Mouse (Mus musculus) heart, adult 2 months (tissue): ENCODE results near the gene Gm10134. TPM values are rescaled to one million over a fixed set of nuclear protein-coding genes. Genes with fewer than 3 reads are reported as not detected.

Experiments
- DNase-seq, 2 experiments: peaks; one replicate each; pipeline ENCODE4 v3.0.0; 2021
- H3K27ac ChIP-seq: fragments of 200-600 bp; 2 replicates; pipeline ENCODE4 v1.8.1; 2022
- H3K27me3 ChIP-seq: fragments of 200-500 bp; 2 replicates; pipeline ENCODE4 v1.6.1; 2012; ENCODE audit warnings: mild to moderate bottlenecking, low read length, inconsistent platforms, mixed read lengths; ENCODE audit not compliant: control insufficient read depth, insufficient read depth
- H3K36me3 ChIP-seq: fragments of 200-500 bp; 2 replicates; pipeline ENCODE4 v1.6.1; 2012; ENCODE audit warnings: low read length, inconsistent platforms; ENCODE audit not compliant: control insufficient read depth, insufficient read depth
- H3K4me1 ChIP-seq: fragments of 200-500 bp; 2 replicates; pipeline ENCODE4 v1.6.1; 2011; ENCODE audit warnings: low read length; ENCODE audit not compliant: control insufficient read depth, insufficient read depth
- H3K4me3 ChIP-seq: fragments of 200-600 bp; 2 replicates; pipeline ENCODE4 v1.8.1; 2022
- H3K79me2 ChIP-seq: fragments of 200-500 bp; replicated peaks from 2 replicates; pipeline ENCODE4 v1.6.1; 2012; ENCODE audit warnings: mild to moderate bottlenecking, inconsistent platforms, low read length, moderate library complexity, mixed read lengths; ENCODE audit not compliant: control insufficient read depth, insufficient read depth
- H3K9ac ChIP-seq: fragments of 200-500 bp; 2 replicates; pipeline ENCODE4 v1.6.1; 2012; ENCODE audit warnings: low read depth, mild to moderate bottlenecking, control low read depth, inconsistent platforms, low read length, mixed read lengths
- CTCF ChIP-seq: fragments of 200-600 bp; IDR thresholded peaks from 2 replicates; pipeline ENCODE4 v1.8.1; 2022; ENCODE audit warnings: antibody characterized with exemption, mild to moderate bottlenecking, moderate library complexity
- EP300 ChIP-seq: fragments of 200-500 bp; IDR thresholded peaks from 2 replicates; pipeline ENCODE4 v1.6.1; 2011; ENCODE audit warnings: low read depth, low read length, control low read depth; ENCODE audit not compliant: insufficient read depth
- POLR2A ChIP-seq: fragments of 200-500 bp; IDR thresholded peaks from 2 replicates; pipeline ENCODE4 v1.6.1; 2011; ENCODE audit warnings: mild to moderate bottlenecking, low read depth, low read length, control low read depth; ENCODE audit not compliant: insufficient read depth
- WGBS: fragments of 180-500 bp; shearing (Covaris S2); methylation state at CpG from one replicate; pipeline ENCODE4 v1.1.7; 2018; 5-methylcytosine and 5-hydroxymethylcytosine counted together
- intact Hi-C: fragments of 180-260 bp; cut with DNase I; formaldehyde crosslinking; loops from one replicate; pipeline ENCODE4 v1.15.1; 2025
- polyA plus RNA-seq: library from polyadenylated mRNA; depleted of rRNA; stranded (reverse); fragments of >200 nt; gene quantifications from 2 replicates; pipeline ENCODE4 v1.2.3, GENCODE M21; 2012; rRNA removed
- total RNA-seq, 2 experiments: library from RNA; stranded (reverse); gene quantifications; 2 replicates each; pipeline ENCODE4 v1.2.3; 2021

Gene Gm10134
- total and polyA plus RNA-seq, 3 experiments, result 0.47 to 1.7 (median 1.0) TPM

- H3K36me3 ChIP-seq, result no peaks in the 10 kb centered on the region
- intact Hi-C loops, result no loop called here
Observed at GRCm38 (mm10) chr2:28549157-28549556, 43.3 kb downstream of the Gm10134 start.

DNA sequence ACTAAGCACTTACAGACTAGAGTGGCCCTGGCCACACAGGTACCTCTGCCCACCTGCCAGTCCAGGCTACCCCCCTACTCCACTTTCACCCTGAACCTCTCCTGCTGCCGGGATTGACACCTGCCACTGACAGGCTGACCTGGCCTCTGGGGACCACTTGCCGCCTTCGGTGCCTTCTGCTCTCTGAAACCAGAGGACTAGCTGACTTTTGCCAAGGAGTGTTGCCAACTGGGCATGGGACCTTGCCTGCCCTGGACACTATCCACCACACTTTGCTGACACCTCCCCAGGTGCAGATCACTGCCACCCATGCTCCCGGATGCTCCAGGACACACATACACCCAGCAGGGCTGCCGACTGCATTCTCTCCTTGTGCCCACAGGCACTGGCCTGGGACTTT, 46.4 kb downstream of the Gm10134 start:
- no peaks in the 10 kb centered on the region for H3K79me2 ChIP-seq
- WGBS, result 84% methylated on average over 5 of the region's 5 CpGs

More at GRCm38 (mm10) chr2:28549157-28549556, 43.3 kb downstream of the Gm10134 start:
- Histone ChIP-seq H3K4me3 (no peak overlapping the region), H3K79me2 (no peaks in the 10 kb centered on the region), H3K9ac (no peak overlapping the region), H3K4me1 (peaks cover 1% of the 10 kb centered on the region; the same call in 1 of the 2 replicates), H3K27ac (no peak overlapping the region), H3K27me3 (no peaks in the 10 kb centered on the region)
- 92% methylated on average over 13 of the region's 13 CpGs for WGBS
- TF ChIP-seq POLR2A, result no peak
- no peak for TF ChIP-seq CTCF
- no peak for TF ChIP-seq EP300
- DNase-seq, result no peak

More for the DNA sequence above, 46.4 kb downstream of the Gm10134 start:
- H3K27me3 ChIP-seq, result no peaks in the 10 kb centered on the region
- TF ChIP-seq EP300 (no peak), CTCF (no peak), POLR2A (no peak)
- no peak overlapping the region for H3K4me3 ChIP-seq
- peaks cover 1% of the 10 kb centered on the region; the same call in 1 of the 2 replicates for H3K4me1 ChIP-seq
- no peaks in the 10 kb centered on the region for H3K36me3 ChIP-seq
- intact Hi-C loops, result no loop called here
- no peak overlapping the region for H3K9ac ChIP-seq
- H3K27ac ChIP-seq, result no peak overlapping the region
- DNase-seq, result no peak

Other genes with a start within 250 kb of the Gm10134 start
- 1 to 10 TPM; 3.4 to 5.0 TPM for gene Ppp1r26, start 59.3 kb upstream of the Gm10134 start, total RNA-seq
- 3.1 and 3.5 TPM in 2 replicates for gene Ppp1r26, start 59.3 kb upstream of the Gm10134 start, polyA plus RNA-seq
- gene 1700007K13Rik, start 39.8 kb upstream of the Gm10134 start, total RNA-seq, result not detected
- 0.94 TPM in 1 of 2 replicates, not detected in the other for gene 1700007K13Rik, start 39.8 kb upstream of the Gm10134 start, polyA plus RNA-seq
- gene Mrps2, start 38.0 kb upstream of the Gm10134 start, total RNA-seq, result 10 to 100 TPM; 42.1 to 43.0 TPM
- gene Mrps2, start 38.0 kb upstream of the Gm10134 start, polyA plus RNA-seq, result 47.8 and 68.2 TPM in 2 replicates
- gene Gbgt1, start 9.2 kb upstream of the Gm10134 start, total RNA-seq, result 1 to 10 TPM; 1.8 to 2.1 TPM
- 1.3 and 2.2 TPM in 2 replicates for gene Gbgt1, start 9.2 kb upstream of the Gm10134 start, polyA plus RNA-seq
- gene Ralgds, start 7.0 kb downstream of the Gm10134 start, total RNA-seq, result 10 to 100 TPM in 1 of 2 experiments, 1 to 10 TPM in 1; 9.7 to 12.2 TPM
- gene Ralgds, start 7.0 kb downstream of the Gm10134 start, polyA plus RNA-seq, result 19.5 and 24.8 TPM in 2 replicates
- gene Cel, start 57.3 kb downstream of the Gm10134 start, total RNA-seq, result not detected
- not detected in 2 replicates for gene Cel, start 57.3 kb downstream of the Gm10134 start, polyA plus RNA-seq
- gene Gtf3c5, start 77.7 kb downstream of the Gm10134 start, total RNA-seq, result 10 to 100 TPM; 11.0 to 12.2 TPM
- gene Gtf3c5, start 77.7 kb downstream of the Gm10134 start, polyA plus RNA-seq, result 14.3 and 21.9 TPM in 2 replicates
- not detected for gene Gfi1b, start 115.9 kb downstream of the Gm10134 start, total RNA-seq
- gene Gfi1b, start 115.9 kb downstream of the Gm10134 start, polyA plus RNA-seq, result 0.12 TPM in 2 replicates
- 10 to 100 TPM; 24.9 to 29.3 TPM for gene Tsc1, start 135.1 kb downstream of the Gm10134 start, total RNA-seq
- 11.5 and 22.7 TPM in 2 replicates for gene Tsc1, start 135.1 kb downstream of the Gm10134 start, polyA plus RNA-seq
- not detected for gene Spaca9, start 193.6 kb downstream of the Gm10134 start, total RNA-seq
- gene Spaca9, start 193.6 kb downstream of the Gm10134 start, polyA plus RNA-seq, result 0.50 and 1.7 TPM in 2 replicates
- gene Ak8, start 194.1 kb downstream of the Gm10134 start, total RNA-seq, result not detected
- 0.18 and 0.59 TPM in 2 replicates for gene Ak8, start 194.1 kb downstream of the Gm10134 start, polyA plus RNA-seq